Mouse (Mus musculus): ENCODE results near the gene Atf7. TPM values are rescaled to one million over a fixed set of nuclear protein-coding genes. Genes with fewer than 3 reads are reported as not detected.

Gene Atf7
- polyA plus RNA-seq, 1 experiment from 2014 or later = 24.9 TPM

DNA sequence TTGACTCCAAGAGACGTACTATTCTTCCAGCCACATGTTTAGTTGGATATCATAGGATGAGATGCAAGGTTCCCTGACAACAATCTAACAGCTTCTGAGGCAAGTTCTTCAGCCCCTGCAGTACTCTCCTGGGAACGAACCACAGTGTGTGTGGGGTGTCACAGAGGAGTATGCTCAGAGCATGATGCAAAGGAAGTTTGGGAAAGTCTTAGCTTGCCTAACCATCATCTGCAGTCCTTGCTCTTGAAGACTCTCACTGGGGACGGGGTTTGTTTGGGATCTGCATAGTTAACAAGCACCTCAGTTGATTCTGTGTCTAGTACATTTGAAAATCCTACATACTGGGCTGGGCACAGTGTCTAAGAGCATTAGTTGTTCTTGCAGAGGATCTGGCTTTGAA is 116.9 kb downstream of the Atf7 start:
- no peak overlapping the region for H3K27ac ChIP-seq
- DNase-seq (ENCODE audit: low spot score) (no peak), ATAC-seq (replicated peaks; ENCODE audit: low FRiP score, low read depth) (no peak)
- no peak for TF ChIP-seq CTCF (IDR thresholded peaks at IDR 0.05; ENCODE audit: low read depth)
- H3K9me3 ChIP-seq (replicated peaks; ENCODE audit: low read length) = no peaks in the 10 kb centered on the region
- no peak overlapping the region for H3K4me3 ChIP-seq (replicated peaks; ENCODE audit: low read depth, low read length)
- no peaks in the 10 kb centered on the region for H3K27me3 ChIP-seq (ENCODE audit: insufficient read depth, low read length)
- H3K4me2 ChIP-seq (ENCODE audit: low read length) = no peak overlapping the region
- no peak overlapping the region for H3K9ac ChIP-seq (ENCODE audit: low read depth, low read length)
- H3K36me3 ChIP-seq (ENCODE audit: insufficient read depth, low read length) = peaks cover 12% of the 10 kb centered on the region
- WGBS = 86% methylated on average over 3 of the region's 3 CpGs
- H3K4me1 ChIP-seq (replicated peaks; ENCODE audit: insufficient read depth, low read length) = peaks cover 23% of the 10 kb centered on the region

DNA sequence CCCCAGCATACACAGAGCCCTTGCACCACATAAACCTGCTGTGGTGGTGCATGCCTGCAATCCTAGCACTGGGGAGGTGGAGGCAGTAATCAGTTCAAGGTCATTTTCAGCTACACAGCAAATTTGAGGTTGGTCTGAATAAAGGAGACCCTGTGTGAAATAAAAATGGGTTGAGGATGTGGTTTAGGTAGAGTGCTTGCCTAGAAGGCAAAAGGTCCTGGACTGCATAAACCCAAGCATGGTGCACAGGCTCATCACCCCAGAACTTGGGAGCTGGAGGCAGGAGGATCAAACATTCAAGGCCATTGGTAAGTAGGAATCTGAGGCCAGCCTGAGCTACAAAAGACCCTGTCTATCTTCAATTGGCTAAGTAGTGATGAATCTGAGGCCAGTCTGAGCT is 117.7 kb downstream of the Atf7 start:
- H3K27me3 ChIP-seq (ENCODE audit: insufficient read depth, low read length) = no peaks in the 10 kb centered on the region
- H3K9ac ChIP-seq (ENCODE audit: low read depth, low read length) = no peak overlapping the region
- no peak overlapping the region for H3K4me3 ChIP-seq (replicated peaks; ENCODE audit: low read depth, low read length)
- TF ChIP-seq CTCF (IDR thresholded peaks at IDR 0.05; ENCODE audit: low read depth) = no peak
- peaks cover 18% of the 10 kb centered on the region for H3K4me1 ChIP-seq (replicated peaks; ENCODE audit: insufficient read depth, low read length)
- no peak for ATAC-seq (replicated peaks; ENCODE audit: low FRiP score, low read depth)
- no peak overlapping the region for H3K4me2 ChIP-seq (ENCODE audit: low read length)
- H3K9me3 ChIP-seq (replicated peaks; ENCODE audit: low read length) = no peaks in the 10 kb centered on the region
- no peak for DNase-seq (ENCODE audit: low spot score)
- H3K27ac ChIP-seq = no peak overlapping the region
- peaks cover 15% of the 10 kb centered on the region for H3K36me3 ChIP-seq (ENCODE audit: insufficient read depth, low read length)

GRCm38 (mm10) chr15:102506864-102507263 is 118.4 kb downstream of the Atf7 start:
- DNase-seq (ENCODE audit: low spot score) = no peak
- Histone ChIP-seq H3K9me3 (replicated peaks; ENCODE audit: low read length) (no peaks in the 10 kb centered on the region), H3K36me3 (ENCODE audit: insufficient read depth, low read length) (peaks cover 19% of the 10 kb centered on the region), H3K27me3 (ENCODE audit: insufficient read depth, low read length) (no peaks in the 10 kb centered on the region), H3K27ac (no peak overlapping the region), H3K4me1 (replicated peaks; ENCODE audit: insufficient read depth, low read length) (peaks cover 13% of the 10 kb centered on the region), H3K4me3 (replicated peaks; ENCODE audit: low read depth, low read length) (no peak overlapping the region), H3K9ac (ENCODE audit: low read depth, low read length) (no peak overlapping the region), H3K4me2 (ENCODE audit: low read length) (no peak overlapping the region)
- TF ChIP-seq CTCF (IDR thresholded peaks at IDR 0.05; ENCODE audit: low read depth) = no peak
- WGBS = 93% methylated on average over 1 of the region's 1 CpGs
- no peak for ATAC-seq (replicated peaks; ENCODE audit: low FRiP score, low read depth)

DNA sequence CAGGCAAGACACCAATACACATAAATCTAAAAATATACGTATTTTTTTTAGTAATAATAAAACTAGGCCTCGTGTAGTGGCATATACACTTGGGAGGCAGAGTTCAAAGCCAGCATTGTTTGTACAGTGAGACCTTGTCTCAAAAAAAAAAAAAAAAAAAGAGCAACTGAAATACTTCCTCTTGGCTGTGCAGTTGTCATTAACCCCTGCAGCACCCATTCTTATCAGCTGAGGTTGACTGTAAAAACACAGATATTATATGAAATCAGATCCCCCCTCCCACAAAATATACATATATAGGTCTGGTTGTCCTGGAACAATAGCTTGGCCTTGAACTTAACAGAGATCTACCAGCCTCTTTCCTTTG is 118.8 kb downstream of the Atf7 start:
- Histone ChIP-seq H3K27me3 (ENCODE audit: insufficient read depth, low read length) (no peaks in the 10 kb centered on the region), H3K4me3 (replicated peaks; ENCODE audit: low read depth, low read length) (no peak overlapping the region), H3K9ac (ENCODE audit: low read depth, low read length) (no peak overlapping the region), H3K9me3 (replicated peaks; ENCODE audit: low read length) (no peaks in the 10 kb centered on the region), H3K36me3 (ENCODE audit: insufficient read depth, low read length) (peaks cover 22% of the 10 kb centered on the region), H3K4me2 (ENCODE audit: low read length) (no peak overlapping the region), H3K4me1 (replicated peaks; ENCODE audit: insufficient read depth, low read length) (peaks cover 11% of the 10 kb centered on the region; the same call in 1 of the 2 replicates), H3K27ac (no peak overlapping the region)
- DNase-seq (ENCODE audit: low spot score) (peak; percentile 27), ATAC-seq (replicated peaks; ENCODE audit: low FRiP score, low read depth) (no peak)
- no peak for TF ChIP-seq CTCF (IDR thresholded peaks at IDR 0.05; ENCODE audit: low read depth)
- WGBS = 10% methylated on average over 2 of the region's 2 CpGs

DNA sequence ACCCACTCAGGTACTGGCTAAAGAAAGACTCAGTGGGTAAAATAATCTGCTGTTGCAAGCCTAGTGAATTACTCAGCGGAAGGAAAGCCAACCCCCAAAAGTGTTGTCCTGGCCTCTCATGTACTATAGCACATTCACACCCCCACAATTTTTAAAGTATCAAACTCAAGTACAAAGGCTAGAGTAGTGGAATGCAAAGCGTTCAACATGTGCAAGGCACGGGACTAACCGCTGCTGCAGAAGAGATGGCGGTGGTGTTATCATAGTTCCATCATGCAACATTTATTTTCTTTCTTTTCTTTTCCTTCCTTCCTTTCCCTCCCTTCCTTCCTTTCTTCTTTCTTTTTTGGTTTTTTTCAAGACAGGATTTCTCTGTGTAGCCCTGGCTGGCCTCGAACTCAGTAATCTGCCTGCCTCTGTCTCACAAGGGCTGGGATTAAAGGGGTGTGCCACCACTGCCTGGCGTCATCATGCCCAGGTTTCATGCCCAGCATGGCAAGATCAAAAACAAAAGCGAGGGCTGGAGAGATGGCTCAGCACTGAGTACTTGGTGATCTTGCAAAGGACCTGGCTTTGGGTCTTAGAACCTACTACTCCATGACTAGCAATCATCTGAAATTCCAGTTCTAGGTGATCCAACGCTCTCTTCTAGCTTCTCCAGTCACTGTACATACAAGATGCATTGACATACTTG is 119.3 kb downstream of the Atf7 start:
- Histone ChIP-seq H3K36me3 (ENCODE audit: insufficient read depth, low read length) (peaks cover 27% of the 10 kb centered on the region), H3K27me3 (ENCODE audit: insufficient read depth, low read length) (no peaks in the 10 kb centered on the region), H3K9ac (ENCODE audit: low read depth, low read length) (no peak overlapping the region), H3K4me1 (replicated peaks; ENCODE audit: insufficient read depth, low read length) (0 out of 2 replicates have a peak, but pooled peaks cover 6% of the 10 kb centered on the region), H3K9me3 (replicated peaks; ENCODE audit: low read length) (no peaks in the 10 kb centered on the region), H3K4me3 (replicated peaks; ENCODE audit: low read depth, low read length) (no peak overlapping the region), H3K27ac (no peak overlapping the region), H3K4me2 (ENCODE audit: low read length) (no peak overlapping the region)
- TF ChIP-seq CTCF (IDR thresholded peaks at IDR 0.05; ENCODE audit: low read depth) = no peak
- DNase-seq (ENCODE audit: low spot score) = no peak
- ATAC-seq (replicated peaks; ENCODE audit: low FRiP score, low read depth) = no peak
- WGBS = 73% methylated on average over 9 of the region's 9 CpGs

DNA sequence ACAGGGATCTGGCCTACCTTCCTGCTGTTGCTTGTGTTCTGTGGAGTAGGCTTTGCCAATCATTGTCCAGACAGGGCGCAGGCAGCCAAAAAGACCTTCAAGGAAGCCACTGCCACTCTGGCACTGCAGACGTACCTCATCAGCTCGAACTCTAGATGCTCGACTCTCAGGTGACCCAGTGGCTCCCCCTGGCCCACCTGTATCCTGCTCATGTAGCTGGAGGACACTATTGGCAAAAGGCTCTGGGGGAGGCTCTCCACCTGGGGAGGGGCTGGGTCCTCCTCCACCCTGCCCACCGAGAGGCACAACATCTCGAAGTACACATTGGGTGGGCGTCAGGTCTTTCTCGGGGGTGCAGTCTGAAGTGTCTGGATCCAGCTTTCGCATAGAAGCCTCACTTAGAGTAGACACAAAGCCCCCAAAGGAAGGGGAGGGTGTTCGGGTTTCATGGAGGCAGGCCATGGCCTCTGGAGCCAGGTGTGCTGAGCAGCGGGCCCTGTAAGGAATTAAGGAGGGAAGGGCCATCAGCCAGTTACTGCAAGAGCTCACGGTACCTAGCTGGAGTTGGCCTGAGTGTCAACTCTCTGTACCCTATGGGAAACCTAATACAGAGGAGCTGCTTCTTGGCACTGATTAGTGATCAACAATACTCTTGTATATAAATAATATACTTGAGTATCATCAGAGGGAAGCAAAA is 120.0 kb downstream of the Atf7 start:
- ATAC-seq (replicated peaks; ENCODE audit: low FRiP score, low read depth) = no peak
- TF ChIP-seq CTCF (IDR thresholded peaks at IDR 0.05; ENCODE audit: low read depth) = no peak

More for the DNA sequence above, 120.0 kb downstream of the Atf7 start:
- no peak overlapping the region for H3K4me2 ChIP-seq (ENCODE audit: low read length)
- 57% methylated on average over 12 of the region's 12 CpGs for WGBS
- H3K9ac ChIP-seq (ENCODE audit: low read depth, low read length) = no peak overlapping the region
- no peaks in the 10 kb centered on the region for H3K27me3 ChIP-seq (ENCODE audit: insufficient read depth, low read length)
- no peak overlapping the region for H3K27ac ChIP-seq
- no peak for DNase-seq (ENCODE audit: low spot score)
- H3K36me3 ChIP-seq (ENCODE audit: insufficient read depth, low read length) = peaks cover 34% of the 10 kb centered on the region
- H3K9me3 ChIP-seq (replicated peaks; ENCODE audit: low read length) = no peaks in the 10 kb centered on the region
- no peak overlapping the region for H3K4me3 ChIP-seq (replicated peaks; ENCODE audit: low read depth, low read length)
- H3K4me1 ChIP-seq (replicated peaks; ENCODE audit: insufficient read depth, low read length) = 0 out of 2 replicates have a peak, but pooled peaks cover 3% of the 10 kb centered on the region

Data from kidney, postnatal 0 days (tissue).